Mouse (Mus musculus): ENCODE measurements at regions not wholly inside any gene's neighbourhood (a gene's known extent, or its start where the extent isn't known, plus 50 kb on each side); places are given as distances from the start of the nearest gene placed in this dataset.

DNA sequence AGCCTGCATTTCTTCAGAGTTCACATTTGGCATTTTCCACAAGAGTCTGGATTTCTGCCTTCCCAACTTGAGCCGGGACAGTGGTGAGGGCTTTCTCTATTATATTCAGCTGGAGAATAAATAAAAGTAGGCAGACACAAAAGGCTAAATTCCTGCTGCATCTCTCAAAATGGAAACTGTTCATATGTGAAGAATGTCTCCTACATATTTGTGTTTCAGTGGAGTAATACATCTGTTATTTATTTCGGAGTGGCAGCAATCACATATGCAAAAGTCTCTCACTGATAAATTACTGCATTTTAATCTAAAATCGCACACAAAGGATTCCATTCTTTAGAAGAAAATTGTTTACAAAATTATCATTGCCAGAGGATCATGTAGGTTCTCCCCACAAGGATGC is 230.9 kb upstream of the Tank start:
- DNase-seq (ENCODE audit: low read depth) = no peak

DNA sequence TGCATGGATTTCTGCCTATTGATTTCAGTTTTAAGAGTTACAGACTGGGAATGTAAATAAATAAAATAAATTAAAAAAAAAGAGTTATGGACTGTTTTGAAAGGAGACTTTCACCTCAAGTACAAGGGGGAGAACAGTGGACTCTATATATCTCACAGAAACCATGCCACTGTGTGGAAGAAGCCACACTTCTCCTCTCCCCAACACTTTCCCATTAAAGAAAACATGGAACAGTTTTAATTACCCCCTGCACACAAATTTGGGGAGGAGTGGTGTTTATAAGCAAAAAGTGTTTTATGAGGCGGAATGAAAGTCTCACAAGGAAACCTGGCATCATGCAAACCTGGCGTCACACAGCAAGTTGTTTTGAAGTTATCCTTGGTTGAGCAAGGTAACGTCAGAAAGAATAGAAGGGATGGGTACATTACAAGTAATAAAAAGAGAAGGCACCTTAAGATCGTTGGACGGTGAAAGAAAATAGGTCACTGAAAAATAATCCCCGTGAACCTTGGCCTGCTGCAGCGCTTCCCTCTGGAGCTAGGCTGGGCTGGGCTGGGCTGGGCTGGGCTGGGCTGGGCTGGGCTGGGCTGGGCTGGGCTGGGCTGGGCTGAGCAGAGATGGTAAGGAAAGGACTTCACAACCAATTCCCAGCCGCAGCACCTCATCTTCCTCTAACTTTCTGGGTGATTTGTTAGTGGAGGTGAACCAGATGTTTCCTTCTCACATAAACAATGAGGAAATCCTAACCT is 232.2 kb upstream of the Tank start:
- DNase-seq (ENCODE audit: low read depth) = no peak

DNA sequence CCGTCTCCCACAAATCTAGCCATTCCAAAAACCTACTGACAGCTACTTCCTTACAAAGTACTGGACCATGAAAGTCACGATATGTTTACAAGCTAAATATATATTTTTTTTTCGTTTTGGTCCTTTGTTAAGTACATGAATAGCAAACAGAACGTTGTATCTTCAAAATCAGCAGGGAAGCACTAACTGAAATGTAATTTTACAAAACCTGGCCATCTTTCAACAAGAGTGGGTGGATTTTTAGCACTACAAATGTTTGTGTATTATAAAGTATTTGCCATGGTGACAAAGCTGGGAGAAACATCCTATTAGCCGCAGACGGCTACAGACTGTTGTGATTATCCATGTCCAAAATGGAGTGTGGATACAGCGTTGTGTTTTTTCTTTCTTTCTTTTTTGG is 233.1 kb upstream of the Tank start:
- no peak for DNase-seq (ENCODE audit: low read depth)

DNA sequence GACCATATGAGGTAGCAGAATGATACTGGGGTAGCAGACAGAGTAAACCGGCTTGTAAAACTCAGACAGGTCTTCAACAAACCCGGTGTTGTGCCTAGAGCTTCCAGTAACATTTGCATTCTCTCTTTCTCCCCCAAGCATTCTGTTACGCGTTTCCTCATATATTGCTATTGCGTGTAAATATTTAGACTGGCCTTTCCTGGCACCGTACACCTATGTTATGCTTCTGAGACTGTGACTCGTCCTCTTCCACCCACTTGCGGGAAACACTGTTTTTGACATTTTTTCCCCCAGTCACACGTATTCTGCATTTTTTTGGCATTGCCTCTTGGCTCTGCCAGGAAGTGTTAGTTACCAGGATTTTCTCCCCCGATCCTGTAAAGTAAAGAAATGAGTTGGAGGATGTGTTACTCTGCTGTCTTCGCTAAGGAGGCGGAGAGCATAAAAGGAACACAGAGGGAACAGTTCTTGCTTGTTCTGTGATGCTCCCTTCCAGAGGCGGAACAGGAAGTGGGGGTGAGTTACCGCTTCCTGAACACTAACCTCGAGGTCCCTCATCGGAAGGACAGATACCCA is 233.7 kb upstream of the Tank start:
- DNase-seq (ENCODE audit: low read depth) = no peak

DNA sequence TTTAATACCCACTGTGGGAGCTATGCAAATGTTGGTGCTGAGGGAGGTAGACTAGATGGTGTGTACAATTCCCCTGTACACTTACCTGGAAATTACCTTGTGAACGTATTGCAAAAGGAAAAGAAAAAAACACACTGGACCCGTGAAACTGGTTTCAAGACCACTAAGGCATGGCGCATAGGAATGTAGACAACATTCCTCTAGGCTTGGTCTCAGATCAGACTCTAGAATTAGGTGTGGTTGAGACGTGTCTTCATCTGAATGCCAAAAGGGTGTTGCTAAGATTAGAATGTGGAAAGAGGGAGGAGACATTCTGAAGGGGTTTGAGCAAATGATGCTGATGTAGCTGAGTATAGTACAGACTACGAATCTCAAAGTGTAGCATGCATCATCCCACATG is 237.1 kb upstream of the Tank start:
- no peak for DNase-seq (ENCODE audit: low read depth)

DNA sequence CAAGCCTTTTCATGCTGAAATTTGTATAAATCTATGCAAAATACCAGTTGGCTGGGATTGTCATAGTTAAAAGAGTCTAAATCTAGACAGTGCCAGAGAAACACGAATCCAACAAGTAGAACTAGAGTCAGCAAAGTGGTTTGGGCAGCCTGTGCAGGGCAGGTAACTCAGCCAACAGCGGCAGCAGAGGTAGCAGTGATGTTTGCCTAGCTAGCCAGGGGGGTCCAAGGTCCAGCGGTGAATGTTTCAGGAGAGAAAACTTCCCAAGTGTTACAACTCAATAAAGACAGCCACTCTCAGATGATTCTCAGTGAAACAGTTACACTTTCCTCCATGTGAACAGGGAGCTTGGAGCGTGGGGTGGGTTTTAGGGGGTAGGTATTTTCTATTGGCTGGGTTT is 259.2 kb upstream of the Tank start:
- DNase-seq (ENCODE audit: low read depth) = no peak

DNA sequence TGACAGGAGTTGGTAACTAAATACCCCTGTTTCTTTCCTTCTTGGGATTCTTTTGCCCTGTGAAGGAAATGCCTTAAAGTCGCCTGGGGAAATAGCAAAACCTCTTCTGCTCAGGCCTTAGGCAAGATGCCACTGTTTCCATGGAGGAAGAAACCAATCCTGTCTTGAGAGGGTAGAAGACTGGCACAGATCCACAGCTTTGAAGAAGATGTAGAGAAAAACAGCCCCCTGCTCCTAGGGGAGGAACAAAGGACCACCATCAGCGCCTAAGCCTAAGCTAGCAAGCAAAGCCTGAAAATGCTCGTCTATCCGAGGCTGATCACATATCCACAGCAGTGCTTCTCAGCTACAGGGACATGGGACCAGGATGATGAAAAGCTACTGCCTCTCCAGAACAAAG is 268.0 kb upstream of the Tank start:
- DNase-seq (ENCODE audit: low read depth) = no peak

DNA sequence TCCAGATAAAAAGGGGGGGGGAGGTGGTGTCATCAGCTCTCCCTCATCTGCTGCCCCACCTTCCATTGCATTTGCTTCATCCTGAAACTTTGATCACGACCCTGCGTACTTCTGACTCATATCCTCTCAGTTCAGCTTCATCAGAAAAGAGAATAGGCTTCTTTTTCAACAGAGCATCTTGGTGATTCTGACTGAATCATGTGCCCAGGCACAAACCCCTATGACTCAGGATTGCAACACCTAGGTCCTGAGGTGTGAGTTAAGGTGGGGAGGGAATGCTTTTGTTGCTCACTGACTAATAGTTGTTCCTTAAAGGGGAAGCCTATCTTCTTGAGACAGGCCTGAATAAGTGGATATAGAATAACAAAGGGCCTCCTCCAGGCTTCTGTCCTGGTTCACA is 269.2 kb upstream of the Tank start:
- no peak for DNase-seq (ENCODE audit: low read depth)

DNA sequence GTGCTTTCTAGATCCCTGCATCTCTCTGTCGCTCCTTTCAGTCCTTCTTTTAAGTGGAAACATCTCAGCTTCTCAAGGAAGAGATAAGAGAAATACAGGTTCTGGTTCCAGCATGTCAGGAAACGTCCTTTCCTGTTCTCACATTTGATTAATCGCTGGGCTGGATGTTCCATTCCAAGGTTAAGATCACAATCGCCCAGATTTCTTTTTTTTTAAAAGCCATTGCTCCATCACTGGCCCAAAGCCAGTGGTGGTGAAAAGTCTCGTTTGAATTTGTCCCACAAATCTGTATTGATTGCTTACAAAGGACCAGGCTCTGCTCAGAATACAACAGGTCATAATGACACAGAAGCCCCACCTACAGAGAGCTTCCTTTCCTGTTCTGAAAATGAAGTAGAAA is 281.2 kb upstream of the Tank start:
- no peak for DNase-seq (ENCODE audit: low read depth)

DNA sequence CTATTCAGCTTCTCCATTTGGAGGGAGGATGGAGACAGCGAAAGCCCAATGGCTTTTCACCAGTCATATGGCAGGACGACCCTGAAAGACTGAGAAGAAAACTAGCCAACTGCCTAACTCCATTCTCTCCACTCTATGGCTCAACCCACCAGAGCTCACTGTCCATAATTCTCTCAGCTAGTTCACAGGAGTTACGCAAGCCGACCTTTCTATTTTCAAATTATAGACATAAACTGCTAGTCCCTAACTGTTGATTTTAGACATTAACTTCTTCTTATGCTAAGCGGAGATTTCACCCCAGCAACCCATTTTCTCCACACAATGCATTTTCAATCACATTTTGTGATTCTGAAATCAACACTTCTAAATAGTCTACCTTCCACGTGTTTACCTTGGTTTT is 281.8 kb upstream of the Tank start:
- no peak for DNase-seq (ENCODE audit: low read depth)

DNA sequence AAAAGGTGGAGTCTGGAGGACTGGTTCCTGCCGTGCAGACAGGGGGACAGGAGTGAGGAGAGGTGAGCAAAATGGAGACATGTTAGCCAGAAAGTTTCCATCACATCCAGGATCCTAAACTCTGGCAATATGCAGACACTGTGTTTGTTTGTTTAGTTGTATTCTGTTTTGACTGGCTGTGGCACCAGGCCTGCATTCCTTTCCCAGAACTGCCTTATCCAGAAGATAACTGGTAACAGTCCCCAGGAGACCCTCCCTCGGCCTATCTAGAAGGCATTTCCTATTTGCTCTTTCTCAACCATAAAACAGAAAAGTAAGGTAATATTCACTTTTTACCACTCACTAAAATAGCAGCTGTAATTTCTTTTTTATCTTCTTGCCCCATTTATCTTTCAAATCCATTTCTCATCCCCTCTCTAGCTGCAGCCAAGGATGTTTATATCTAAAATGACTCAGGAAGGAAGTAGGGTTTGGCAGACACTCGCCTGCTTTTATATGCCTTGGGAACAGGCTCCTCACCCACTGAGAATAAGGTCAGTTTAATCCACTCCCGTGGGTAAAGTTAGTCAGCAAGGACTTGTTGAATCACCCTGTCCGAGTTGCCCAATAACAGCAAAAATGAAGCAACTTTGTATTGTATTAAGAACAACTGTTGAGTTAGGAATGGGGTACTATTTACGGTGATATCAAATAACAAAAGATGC is 283.0 kb upstream of the Tank start:
- DNase-seq (ENCODE audit: low read depth) = no peak

DNA sequence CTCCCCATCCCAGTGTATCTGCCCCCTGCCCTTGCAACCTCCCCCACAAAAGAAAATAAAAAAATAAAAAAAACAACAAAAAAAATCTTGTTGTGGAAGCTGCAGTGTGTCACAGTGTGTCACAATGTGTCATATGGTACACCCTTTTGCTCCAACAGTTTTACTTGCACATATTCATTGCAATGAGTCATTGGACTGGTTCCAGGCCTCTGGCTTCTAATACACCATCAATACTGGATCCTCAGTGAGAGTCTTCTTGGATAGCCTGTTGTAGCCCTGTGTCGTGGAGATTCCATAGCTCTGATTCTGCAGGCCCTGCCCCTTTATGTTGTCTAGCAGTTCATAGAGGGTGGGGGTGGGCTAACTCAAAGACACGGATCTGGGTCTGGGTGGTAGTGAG is 290.1 kb upstream of the Tank start:
- no peak for DNase-seq (ENCODE audit: low read depth)

DNA sequence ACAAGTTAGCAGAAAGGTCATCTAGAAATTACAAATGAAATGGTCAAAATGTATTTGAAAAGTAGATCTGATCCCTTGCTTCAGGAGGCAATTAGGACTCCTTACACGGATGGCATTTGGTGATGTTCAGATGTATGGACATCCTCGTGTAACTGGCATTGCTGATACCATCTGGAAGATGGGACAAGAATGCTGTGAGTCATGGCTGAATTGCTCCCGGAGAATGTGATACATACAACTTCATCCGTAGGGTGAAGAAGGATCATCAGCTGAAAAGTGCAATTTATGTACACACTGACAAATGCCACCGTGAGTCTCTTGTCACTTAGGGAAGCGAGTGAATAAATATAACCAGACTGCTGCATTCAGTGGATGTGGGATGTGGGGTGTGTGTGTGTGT is 293.7 kb upstream of the Tank start:
- no peak for DNase-seq (ENCODE audit: low read depth)

DNA sequence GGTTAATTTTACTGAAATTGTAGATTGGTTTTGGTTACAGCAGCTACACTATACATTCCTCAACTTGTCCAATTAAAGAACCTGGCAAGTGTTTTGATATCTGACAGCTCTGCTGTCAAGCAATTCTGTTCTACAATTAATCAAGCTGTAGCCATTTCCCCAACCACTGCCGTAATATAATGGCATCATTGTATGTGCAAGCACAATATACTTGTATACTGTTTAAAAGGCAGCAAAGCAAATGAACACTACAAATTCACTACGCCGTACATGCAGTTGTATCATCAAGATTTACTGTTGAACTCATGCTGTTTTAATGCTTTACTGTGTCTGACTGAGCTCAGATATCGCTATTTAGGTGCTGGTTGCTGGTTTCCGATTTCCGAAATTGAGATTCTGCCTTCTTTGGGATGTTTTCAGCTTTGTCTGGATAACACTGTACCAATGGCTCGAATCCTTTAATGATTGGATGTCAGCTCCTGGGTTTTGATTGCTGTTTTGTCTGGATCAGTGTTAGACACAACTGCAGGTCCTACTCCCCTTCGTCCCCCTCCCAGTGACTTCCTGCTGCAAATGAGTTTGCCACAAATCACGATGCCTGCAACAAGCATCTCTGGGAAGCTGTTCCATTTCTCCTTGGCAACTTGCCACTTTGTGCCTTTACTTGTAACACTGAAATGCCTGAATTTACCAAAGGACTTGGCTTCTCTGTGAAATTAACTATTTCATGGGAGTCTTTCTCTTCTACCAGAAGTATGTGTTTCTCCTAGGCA is 294.4 kb upstream of the Tank start:
- no peak for DNase-seq (ENCODE audit: low read depth)

DNA sequence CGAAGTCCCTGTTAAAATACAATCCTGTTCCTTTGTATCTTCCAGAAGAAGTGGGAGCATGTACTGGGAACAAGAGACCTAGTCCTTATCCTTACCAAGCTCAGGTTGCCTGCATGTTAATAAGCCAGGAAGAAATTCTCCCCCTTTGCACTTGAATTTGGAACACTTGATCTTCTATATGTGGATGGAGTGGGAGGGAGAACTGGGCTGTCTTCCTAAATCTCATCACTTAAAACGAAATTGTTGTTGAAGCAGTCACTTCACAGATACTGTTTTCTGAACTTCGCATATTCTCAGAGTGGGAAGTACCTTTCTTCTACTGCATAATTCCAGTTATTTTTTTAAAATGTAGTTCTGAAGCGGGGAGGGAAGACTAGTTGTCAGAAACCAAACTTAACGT is 305.7 kb upstream of the Tank start:
- no peak for DNase-seq (ENCODE audit: low read depth)

DNA sequence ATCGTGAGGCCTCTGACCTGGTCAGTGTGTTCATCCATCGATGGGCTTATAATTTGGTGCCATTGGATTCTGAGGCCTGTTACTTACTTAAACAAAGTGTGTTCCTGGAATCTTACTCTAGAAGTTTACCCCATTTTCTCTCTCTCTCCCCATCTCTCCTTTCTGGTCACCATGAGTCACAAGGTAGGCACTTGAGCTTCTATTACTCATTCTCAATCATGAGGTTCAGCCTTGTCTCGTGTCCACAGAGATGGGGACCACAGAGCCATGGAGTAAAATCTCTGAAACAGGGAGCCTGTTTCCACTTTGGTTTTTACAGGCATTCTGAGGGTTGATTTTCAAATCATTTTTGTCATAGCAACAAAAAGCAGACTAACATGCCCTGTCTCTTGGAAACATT is 304.7 kb upstream of the Rbms1 start:
- DNase-seq (ENCODE audit: low read depth) = no peak

DNA sequence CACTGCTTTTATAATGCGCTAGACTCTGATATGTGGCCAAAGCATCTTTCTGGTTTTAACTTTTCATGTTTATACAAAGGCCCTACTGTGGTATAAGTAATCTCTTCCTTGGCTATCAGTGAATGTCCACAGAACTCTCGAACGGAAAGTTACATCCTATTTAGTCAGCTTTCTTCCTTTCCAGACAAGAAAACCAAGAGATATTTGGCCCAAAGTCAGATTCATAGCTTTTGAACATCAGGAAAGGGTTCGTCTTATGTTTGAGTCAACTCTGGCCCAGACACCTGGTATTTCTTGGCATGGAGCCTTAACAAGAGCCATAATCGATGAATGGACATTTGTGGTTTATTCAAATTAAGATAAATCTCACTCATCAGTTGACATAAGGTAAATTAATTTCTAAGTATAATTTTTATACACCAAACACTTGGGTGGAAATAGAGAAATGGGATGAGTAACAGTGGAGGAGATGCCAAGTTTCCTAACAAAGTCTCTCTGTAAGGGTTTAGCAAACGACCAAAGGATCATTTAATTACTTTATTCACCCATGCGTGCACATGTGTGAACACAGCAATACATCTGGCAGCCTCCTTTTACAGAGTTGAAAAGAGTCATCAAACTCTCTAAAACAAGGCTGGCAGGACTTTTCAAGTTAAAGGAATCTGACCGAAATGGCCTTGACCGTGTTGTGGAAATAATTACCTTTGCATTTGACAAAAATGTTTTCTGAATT is 287.2 kb upstream of the Rbms1 start:
- DNase-seq (ENCODE audit: low read depth) = no peak

DNA sequence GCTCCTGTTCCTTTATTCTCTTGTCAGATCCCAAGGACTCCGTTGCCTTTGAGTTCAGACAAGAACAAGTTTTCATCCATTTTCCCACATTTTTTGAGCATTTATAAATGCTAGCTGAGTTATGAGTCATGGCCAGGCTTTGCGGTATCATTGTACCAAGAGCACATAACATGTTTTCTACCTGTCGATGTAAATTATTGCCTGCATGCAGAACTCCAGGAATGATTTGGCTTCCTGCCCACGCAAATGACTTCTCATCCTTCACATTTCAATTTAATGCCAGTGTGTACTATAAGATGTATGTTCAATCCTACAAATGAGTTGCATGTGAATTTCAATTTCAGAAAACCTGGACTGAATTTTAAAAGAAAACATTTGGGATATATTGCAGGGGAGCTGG is 285.0 kb upstream of the Rbms1 start:
- no peak for DNase-seq (ENCODE audit: low read depth)

DNA sequence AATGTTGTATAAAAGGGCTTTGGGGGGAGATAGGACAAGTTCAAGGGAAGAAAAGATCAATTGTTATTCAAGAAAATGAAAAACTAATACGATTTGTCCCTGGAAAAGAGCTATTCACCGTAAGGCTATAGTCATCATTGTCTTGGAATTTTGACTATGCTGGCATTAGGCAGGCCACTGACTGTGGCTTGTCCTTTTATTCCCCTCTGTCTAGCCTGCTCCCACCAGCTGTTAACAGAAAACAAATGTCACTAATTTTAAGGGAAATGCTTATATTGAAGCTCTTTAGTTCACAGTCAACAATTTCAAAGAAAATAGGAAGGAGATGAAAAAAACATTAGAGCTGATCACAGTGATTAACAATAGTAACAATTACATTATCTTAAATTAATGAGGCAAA is 284.3 kb upstream of the Rbms1 start:
- no peak for DNase-seq (ENCODE audit: low read depth)

DNA sequence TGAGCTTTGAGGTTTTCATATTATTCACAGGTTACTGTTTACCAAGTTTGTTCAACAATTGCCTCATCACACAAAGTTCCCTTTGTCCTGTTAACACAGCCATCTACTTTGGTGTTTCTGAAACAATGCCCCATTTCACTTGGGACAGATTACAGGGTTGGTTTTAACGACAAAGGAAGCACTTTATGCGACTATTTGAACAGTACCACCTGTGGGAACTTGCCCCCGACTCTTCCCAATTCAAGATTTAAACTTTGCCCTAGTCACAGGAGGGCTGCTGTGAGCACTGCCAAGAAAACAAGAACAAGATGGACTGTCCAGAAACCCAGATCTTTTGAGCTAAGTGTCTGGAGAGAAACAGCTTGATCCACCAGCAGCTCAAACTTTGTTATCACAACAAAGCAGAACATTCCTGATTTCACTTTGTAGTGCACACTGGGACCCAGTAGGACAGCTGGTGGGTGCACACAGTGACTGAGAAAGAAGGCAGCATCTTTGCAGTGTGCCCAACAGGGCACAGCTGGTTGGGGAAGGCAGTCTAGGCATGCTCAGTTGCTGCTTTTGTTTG is 283.8 kb upstream of the Rbms1 start:
- DNase-seq (ENCODE audit: low read depth) = no peak

DNA sequence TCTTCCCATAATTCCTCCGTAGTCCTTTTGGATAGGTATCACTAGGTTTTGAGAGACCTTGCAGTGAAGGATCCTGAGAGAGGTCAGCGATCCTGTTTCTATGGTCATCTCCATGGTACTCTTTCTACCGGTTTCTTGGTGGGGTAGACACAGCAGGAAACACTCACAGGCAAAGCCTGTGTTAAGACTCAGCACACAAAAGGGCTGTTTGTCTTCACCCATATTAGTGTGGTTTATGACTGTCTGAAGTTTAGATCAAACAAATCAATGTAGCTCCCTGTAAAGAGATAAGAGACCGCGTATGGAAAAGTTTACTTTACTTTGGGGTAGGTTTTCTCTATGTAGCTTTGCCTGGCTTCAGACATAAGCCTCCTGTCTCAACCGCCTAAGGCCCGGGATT is 282.5 kb upstream of the Rbms1 start:
- no peak for DNase-seq (ENCODE audit: low read depth)

DNA sequence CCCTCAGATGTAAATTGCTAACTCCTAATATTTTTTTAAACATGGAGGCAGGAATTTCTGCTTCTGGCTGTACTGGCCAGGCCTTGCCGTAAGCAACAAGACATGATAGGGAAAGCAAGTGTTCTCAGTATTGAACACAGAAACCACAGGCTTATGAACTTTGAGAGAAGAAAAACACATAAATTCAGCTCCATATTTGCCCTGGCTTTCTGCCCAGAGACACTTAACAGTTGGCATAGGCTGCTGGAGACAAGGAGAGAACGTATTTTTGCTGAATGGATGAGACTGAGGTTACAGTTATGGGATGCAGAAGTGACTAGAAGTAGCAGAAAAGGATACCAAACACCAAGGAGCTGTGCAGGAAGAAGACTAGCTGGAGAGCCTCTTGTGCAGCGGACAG is 258.7 kb upstream of the Rbms1 start:
- DNase-seq (ENCODE audit: low read depth) = no peak

Measured in c-Kit-positive CD71-positive TER-119-negative erythroid progenitor cells, embryonic 14.5 days (primary cell).